Mouse (Mus musculus) small intestine, adult 2 months (tissue): ENCODE results near the gene 2410015M20Rik.
A peak's percentile ranks its signal among the peaks of the same experiment; 100 is the strongest.

Experiments
- CTCF ChIP-seq: fragments of 200-500 bp; IDR thresholded peaks from 2 replicates; pipeline ENCODE4 v1.5.1; 2012; ENCODE audit warnings: low read depth, mild to moderate bottlenecking, control low read depth, inconsistent platforms, low read length, moderate library complexity, mixed read lengths; ENCODE audit not compliant: insufficient replicate concordance, insufficient read length; ENCODE audit errors: extremely low read depth
- POLR2A ChIP-seq: fragments of 200-500 bp; IDR thresholded peaks from 2 replicates; pipeline ENCODE4 v1.6.1; 2012; ENCODE audit warnings: low read depth, mild to moderate bottlenecking, control low read depth, inconsistent platforms, low read length, moderate library complexity

- TF ChIP-seq POLR2A (no peak), CTCF (peak; percentile 91; the same call in 1 of the 2 replicates)
These were observed 51.1 kb downstream of the 2410015M20Rik start for GRCm38 (mm10) chr17:56558448-56558847.
